Mouse (Mus musculus) hindbrain, postnatal 0 days (tissue): ENCODE measurements at regions not wholly inside any gene's neighbourhood (a gene's known extent, or its start where the extent isn't known, plus 50 kb on each side); places are given as distances from the start of the nearest gene placed in this dataset.

Source experiments
- ATAC-seq: fragments of 200-750 bp; cut with Nextera tagmentation; 2 replicates; pipeline ENCODE4 v1.8.0; 2017; ENCODE audit warnings: mild to moderate bottlenecking, moderate TSS enrichment, moderate library complexity
- DNase-seq: peaks from one replicate; pipeline ENCODE4 v3.0.0-alpha.2; 2015; ENCODE audit warnings: low spot score
- H3K27ac ChIP-seq: fragments of 300-500 bp; sonication (generic); 2 replicates; pipeline ENCODE4 v1.5.1; 2014; ENCODE audit warnings: mild to moderate bottlenecking
- H3K27me3 ChIP-seq: fragments of 300-500 bp; sonication (generic); 2 replicates; pipeline ENCODE4 v1.6.1; 2014; ENCODE audit warnings: low read length, mixed read lengths; ENCODE audit not compliant: insufficient read depth
- H3K36me3 ChIP-seq: fragments of 300-500 bp; sonication (generic); 2 replicates; pipeline ENCODE4 v1.6.1; 2014; ENCODE audit warnings: low read length, mixed read lengths; ENCODE audit not compliant: insufficient read depth
- H3K4me1 ChIP-seq: fragments of 300-500 bp; sonication (generic); 2 replicates; pipeline ENCODE4 v1.6.1; 2014; ENCODE audit warnings: antibody characterized with exemption, low read length, mixed read lengths; ENCODE audit not compliant: insufficient read depth
- H3K4me2 ChIP-seq: fragments of 300-500 bp; sonication (generic); 2 replicates; pipeline ENCODE4 v1.6.1; 2014; ENCODE audit warnings: low read depth, mild to moderate bottlenecking, low read length, moderate library complexity, mixed read lengths
- H3K4me3 ChIP-seq: fragments of 300-500 bp; sonication (generic); 2 replicates; pipeline ENCODE4 v1.5.1; 2014; ENCODE audit warnings: low read length
- H3K9ac ChIP-seq: fragments of 300-500 bp; sonication (generic); replicated peaks from 2 replicates; pipeline ENCODE4 v1.6.1; 2014; ENCODE audit warnings: mild to moderate bottlenecking, low read length, moderate library complexity, mixed read lengths
- H3K9me3 ChIP-seq: fragments of 300-500 bp; sonication (generic); 2 replicates; pipeline ENCODE4 v1.6.1; 2016; ENCODE audit warnings: low read length, mixed read lengths
- CTCF ChIP-seq: IDR thresholded peaks from 2 replicates; pipeline ENCODE4 v1.5.1; 2016; ENCODE audit warnings: antibody characterized with exemption, control low read depth, low read depth
- WGBS: fragments of 180-500 bp; shearing (Covaris S2); extraction: QIAGEN DNeasy Blood & Tissue Kit; methylation state at CpG from one replicate; pipeline ENCODE4 v1.1.7; 2014; 5-methylcytosine and 5-hydroxymethylcytosine counted together

DNA sequence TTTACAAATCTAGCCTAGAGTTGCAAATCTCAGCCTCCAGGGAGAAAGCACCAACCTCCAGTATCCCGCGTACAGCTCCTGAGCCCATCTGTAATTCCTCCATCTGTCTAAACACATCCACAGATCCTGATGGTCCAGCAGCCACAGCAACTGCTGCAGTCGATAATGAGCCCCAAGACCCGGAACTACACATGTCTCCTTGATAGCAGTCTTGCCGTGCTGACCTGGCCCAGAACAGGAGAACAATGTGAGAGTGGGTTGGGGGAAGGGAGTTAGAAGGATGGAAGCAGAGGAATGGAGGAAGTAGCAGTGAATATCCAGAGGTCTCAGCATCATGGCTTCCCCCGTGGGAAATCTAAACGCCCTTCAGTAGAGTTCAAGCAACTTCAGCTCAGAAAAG is 152.8 kb upstream of the Zmiz1 start:
- Histone ChIP-seq H3K4me1 (0 out of 2 replicates have a peak, but pooled peaks cover 10% of the 10 kb centered on the region), H3K4me2 (no peak overlapping the region), H3K27me3 (no peaks in the 10 kb centered on the region), H3K36me3 (no peaks in the 10 kb centered on the region), H3K9me3 (no peaks in the 10 kb centered on the region), H3K9ac (no peak overlapping the region), H3K27ac (no peak overlapping the region), H3K4me3 (no peak overlapping the region)
- no peak for DNase-seq
- TF ChIP-seq CTCF, result no peak
- WGBS, result 59% methylated on average over 7 of the region's 7 CpGs
- no peak for ATAC-seq

DNA sequence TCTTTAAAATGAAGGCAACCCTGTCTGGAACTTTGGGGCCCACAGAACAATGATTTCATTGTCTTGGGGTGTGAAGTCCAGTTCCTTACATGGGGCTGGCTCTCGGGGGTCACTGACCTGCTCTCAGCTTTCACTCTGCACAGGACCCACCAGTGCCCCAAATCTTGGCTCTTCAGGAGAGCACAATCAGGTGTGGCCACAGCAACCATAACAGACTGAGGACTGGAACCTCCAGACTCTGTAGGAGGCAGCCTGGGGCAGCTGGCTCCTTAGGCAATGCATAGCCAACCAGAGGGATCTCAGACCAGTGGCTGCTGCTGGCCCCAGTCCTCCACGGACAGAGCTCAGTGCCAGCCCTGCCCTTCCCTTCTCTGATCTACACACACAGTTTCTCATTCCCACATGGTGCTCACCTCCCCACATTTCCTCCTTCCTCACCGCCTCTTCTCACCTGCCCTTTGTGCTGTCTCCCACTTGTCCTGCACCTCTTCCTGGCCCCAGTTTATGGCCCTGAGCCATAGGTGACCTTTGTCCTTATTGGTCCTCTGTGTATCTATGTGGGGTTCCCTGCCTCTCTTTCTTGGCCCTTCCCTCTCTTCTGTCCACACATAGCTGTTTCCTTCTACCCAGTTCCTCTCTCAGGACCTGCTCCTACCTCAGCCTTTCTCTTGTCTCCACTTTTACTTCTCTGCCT is 151.9 kb upstream of the Zmiz1 start:
- H3K27ac ChIP-seq, result no peak overlapping the region
- 70% methylated on average over 3 of the region's 3 CpGs for WGBS
- ATAC-seq, result no peak
- no peak for TF ChIP-seq CTCF
- H3K9me3 ChIP-seq, result no peaks in the 10 kb centered on the region
- peaks cover 14% of the 10 kb centered on the region for H3K4me1 ChIP-seq
- H3K36me3 ChIP-seq, result no peaks in the 10 kb centered on the region
- H3K4me3 ChIP-seq, result no peak overlapping the region
- H3K27me3 ChIP-seq, result no peaks in the 10 kb centered on the region
- no peak overlapping the region for H3K4me2 ChIP-seq
- DNase-seq, result no peak
- no peak overlapping the region for H3K9ac ChIP-seq

GRCm38 (mm10) chr14:25308051-25308450 is 150.9 kb upstream of the Zmiz1 start:
- Histone ChIP-seq H3K4me1 (peaks cover 14% of the 10 kb centered on the region), H3K9me3 (no peaks in the 10 kb centered on the region), H3K36me3 (no peaks in the 10 kb centered on the region), H3K4me2 (no peak overlapping the region), H3K9ac (no peak overlapping the region), H3K27me3 (no peaks in the 10 kb centered on the region), H3K27ac (no peak overlapping the region), H3K4me3 (no peak overlapping the region)
- DNase-seq (no peak), ATAC-seq (no peak)
- no peak for TF ChIP-seq CTCF
- 50% methylated on average over 3 of the region's 3 CpGs for WGBS

DNA sequence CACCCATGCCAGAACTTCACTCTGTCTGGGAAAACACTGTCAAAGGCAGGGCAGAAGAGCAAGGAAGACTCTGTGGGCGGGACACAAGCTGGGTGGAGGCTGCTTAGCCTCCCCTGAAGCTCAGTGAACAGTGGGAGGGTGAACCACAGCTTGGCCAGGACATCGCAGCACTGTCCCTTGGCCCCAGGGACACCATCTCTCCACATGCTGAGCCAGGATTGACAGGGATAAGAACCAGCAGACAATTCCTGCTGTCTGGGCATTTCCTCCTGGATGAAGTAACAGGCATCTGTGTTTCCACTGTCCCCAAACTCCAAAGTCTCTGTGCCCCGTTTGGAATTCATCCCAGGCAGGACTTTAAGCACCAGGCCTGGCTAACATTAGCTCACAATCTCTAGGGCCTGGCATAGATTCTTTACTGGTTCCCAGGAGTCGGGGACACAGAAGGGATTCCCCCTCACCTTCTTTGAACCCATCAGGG is 148.3 kb upstream of the Zmiz1 start:
- DNase-seq (no peak), ATAC-seq (no peak)
- Histone ChIP-seq H3K27ac (no peak overlapping the region), H3K4me1 (peaks cover 10% of the 10 kb centered on the region), H3K9ac (no peak overlapping the region), H3K4me3 (no peak overlapping the region), H3K36me3 (no peaks in the 10 kb centered on the region), H3K4me2 (no peak overlapping the region), H3K9me3 (no peaks in the 10 kb centered on the region), H3K27me3 (no peaks in the 10 kb centered on the region)
- no peak for TF ChIP-seq CTCF
- 48% methylated on average over 4 of the region's 4 CpGs for WGBS

DNA sequence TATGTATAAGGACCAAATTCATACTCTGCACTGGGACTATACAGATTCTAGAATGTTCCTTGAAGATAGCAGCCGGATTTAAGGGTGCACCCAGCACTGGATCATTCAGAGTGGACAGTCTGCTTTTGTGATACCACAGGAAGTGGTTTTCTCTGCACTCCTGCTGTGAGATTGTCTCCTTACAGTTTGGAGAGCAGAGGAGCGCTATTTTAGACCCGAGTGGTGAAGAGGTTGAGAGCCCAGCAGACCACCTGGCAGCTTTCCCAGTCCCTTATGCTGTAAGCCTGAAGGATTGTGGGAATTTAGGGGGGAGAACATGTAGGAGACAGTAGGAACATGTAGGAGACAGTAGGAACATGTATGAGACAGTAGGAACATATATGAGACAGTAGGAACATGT is 147.5 kb upstream of the Zmiz1 start:
- Histone ChIP-seq H3K27me3 (no peaks in the 10 kb centered on the region), H3K9ac (no peak overlapping the region), H3K4me1 (peaks cover 10% of the 10 kb centered on the region), H3K4me3 (no peak overlapping the region), H3K9me3 (no peaks in the 10 kb centered on the region), H3K4me2 (no peak overlapping the region), H3K27ac (no peak overlapping the region), H3K36me3 (no peaks in the 10 kb centered on the region)
- 39% methylated on average over 3 of the region's 3 CpGs for WGBS
- ATAC-seq (no peak), DNase-seq (peak; percentile 66)
- no peak for TF ChIP-seq CTCF

DNA sequence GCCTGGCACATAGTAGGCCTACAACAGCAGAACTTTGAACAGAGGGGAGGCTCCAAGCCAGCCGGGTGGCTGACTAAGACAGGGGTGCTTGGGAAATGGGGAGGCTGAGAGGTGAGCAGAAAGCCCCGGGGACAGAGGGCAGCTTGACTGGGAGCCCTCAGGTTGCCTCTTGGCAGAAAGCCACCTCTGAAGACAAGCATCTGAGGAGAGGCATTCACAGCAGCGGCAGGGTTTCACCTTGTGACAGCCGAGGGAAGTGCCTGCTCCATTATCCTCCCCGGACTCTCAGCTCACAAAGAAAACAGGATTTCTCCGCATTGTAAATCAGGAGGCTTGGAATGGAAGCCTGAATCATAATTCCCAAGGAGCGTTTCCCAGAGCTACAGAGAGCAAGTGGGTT is 146.8 kb upstream of the Zmiz1 start:
- Histone ChIP-seq H3K36me3 (no peaks in the 10 kb centered on the region), H3K9me3 (no peaks in the 10 kb centered on the region), H3K27me3 (no peaks in the 10 kb centered on the region), H3K4me3 (no peak overlapping the region), H3K4me1 (peaks cover 10% of the 10 kb centered on the region), H3K4me2 (no peak overlapping the region), H3K9ac (no peak overlapping the region), H3K27ac (no peak overlapping the region; the same call in 1 of the 2 replicates)
- ATAC-seq (no peak), DNase-seq (peak; percentile 47)
- peak; percentile 24; the same call in 1 of the 2 replicates for TF ChIP-seq CTCF
- WGBS, result 14% methylated on average over 7 of the region's 7 CpGs

GRCm38 (mm10) chr14:25312814-25313426 is 146.1 kb upstream of the Zmiz1 start:
- ATAC-seq (no peak), DNase-seq (no peak)
- no peak for TF ChIP-seq CTCF
- peaks cover 16% of the 10 kb centered on the region for H3K4me1 ChIP-seq
- H3K4me2 ChIP-seq, result no peak overlapping the region
- 86% methylated on average over 6 of the region's 6 CpGs for WGBS
- H3K36me3 ChIP-seq, result no peaks in the 10 kb centered on the region
- H3K27me3 ChIP-seq, result no peaks in the 10 kb centered on the region
- H3K27ac ChIP-seq, result no peak overlapping the region
- no peak overlapping the region for H3K4me3 ChIP-seq
- no peaks in the 10 kb centered on the region for H3K9me3 ChIP-seq
- H3K9ac ChIP-seq, result no peak overlapping the region
